Mouse (Mus musculus) erythroblast, embryonic 14.5 days (primary cell): ENCODE results near the gene Dennd1a. TPM values are rescaled to one million over a fixed set of nuclear protein-coding genes. Genes with fewer than 3 reads are reported as not detected.
"Not testable (repeated sequence)": the region's sequence is repeated elsewhere in the genome, so short reads cannot be mapped to it uniquely, and the experiment has no call there.

ENCODE experiments used
- H3K27me3 ChIP-seq: 2 replicates; pipeline ENCODE4 v1.6.1; 2012; ENCODE audit warnings: inconsistent platforms; ENCODE audit not compliant: control insufficient read depth
- H3K36me3 ChIP-seq: 2 replicates; pipeline ENCODE4 v1.6.1; 2012; ENCODE audit warnings: mild to moderate bottlenecking, inconsistent platforms; ENCODE audit not compliant: control insufficient read depth
- H3K4me1 ChIP-seq: 2 replicates; pipeline ENCODE4 v1.6.1; 2012; ENCODE audit warnings: inconsistent platforms; ENCODE audit not compliant: control insufficient read depth
- H3K4me3 ChIP-seq: replicated peaks from 2 replicates; pipeline ENCODE3; 2012; ENCODE audit warnings: moderate library complexity, mild to moderate bottlenecking, inconsistent platforms
- H3K9me3 ChIP-seq: 2 replicates; pipeline ENCODE4 v1.6.1; 2012; ENCODE audit warnings: low read length, inconsistent platforms, mixed read lengths; ENCODE audit not compliant: control insufficient read depth
- GATA1 ChIP-seq: IDR thresholded peaks from 2 replicates; pipeline ENCODE4 v1.6.1; 2012; ENCODE audit warnings: low read length, inconsistent platforms, mixed read lengths
- TAL1 ChIP-seq: IDR thresholded peaks from 3 replicates; pipeline ENCODE4 v1.6.1; 2012; ENCODE audit warnings: low read length, inconsistent platforms, mixed read lengths
- polyA plus RNA-seq: library from polyadenylated mRNA; stranded (reverse); fragments of >175 nt; gene quantifications from 2 replicates; pipeline ENCODE4 v1.2.3, GENCODE M21; 2012

Dennd1a gene
- polyA plus RNA-seq, 1 experiment, result 10.7 TPM

GRCm38 (mm10) chr2:37963362-37963761 is 323.8 kb downstream of the Dennd1a start:
- no peaks in the 10 kb centered on the region for H3K27me3 ChIP-seq
- no peak for TF ChIP-seq GATA1
- TF ChIP-seq TAL1, result no peak
- peaks cover 3% of the 10 kb centered on the region; the same call in 1 of the 2 replicates for H3K4me1 ChIP-seq
- no peak overlapping the region for H3K4me3 ChIP-seq
- peaks cover 21% of the 10 kb centered on the region for H3K36me3 ChIP-seq
- no peaks in the 10 kb centered on the region for H3K9me3 ChIP-seq

- Histone ChIP-seq H3K9me3 (no peaks in the 10 kb centered on the region), H3K36me3 (no peaks in the 10 kb centered on the region), H3K4me3 (no peak overlapping the region), H3K27me3 (no peaks in the 10 kb centered on the region), H3K4me1 (no peaks in the 10 kb centered on the region)
- TF ChIP-seq GATA1 (no peak), TAL1 (no peak)
These were observed 338.8 kb downstream of the Dennd1a start for GRCm38 (mm10) chr2:37948424-37948823.

GRCm38 (mm10) chr2:37945598-37946336 is 341.4 kb downstream of the Dennd1a start:
- Histone ChIP-seq H3K9me3 (no peaks in the 10 kb centered on the region), H3K27me3 (no peaks in the 10 kb centered on the region), H3K36me3 (no peaks in the 10 kb centered on the region), H3K4me1 (no peaks in the 10 kb centered on the region), H3K4me3 (no peak overlapping the region)
- TF ChIP-seq TAL1 (no peak), GATA1 (no peak)

- Histone ChIP-seq H3K9me3 (no peaks in the 10 kb centered on the region), H3K4me1 (no peaks in the 10 kb centered on the region), H3K36me3 (0 out of 2 replicates have a peak, but pooled peaks cover 2% of the 10 kb centered on the region), H3K27me3 (no peaks in the 10 kb centered on the region), H3K4me3 (no peak overlapping the region)
- TF ChIP-seq GATA1 (no peak), TAL1 (no peak)
These were observed 344.3 kb downstream of the Dennd1a start for GRCm38 (mm10) chr2:37942906-37943305.

- Histone ChIP-seq H3K36me3 (peaks cover 6% of the 10 kb centered on the region), H3K9me3 (no peaks in the 10 kb centered on the region), H3K4me3 (no peak overlapping the region), H3K27me3 (no peaks in the 10 kb centered on the region), H3K4me1 (no peaks in the 10 kb centered on the region)
- TF ChIP-seq GATA1 (no peak), TAL1 (no peak)
These were observed 345.4 kb downstream of the Dennd1a start for GRCm38 (mm10) chr2:37941741-37942140.

GRCm38 (mm10) chr2:37940845-37941361 is 346.3 kb downstream of the Dennd1a start:
- Histone ChIP-seq H3K4me3 (no peak overlapping the region), H3K36me3 (peaks cover 13% of the 10 kb centered on the region), H3K27me3 (no peaks in the 10 kb centered on the region), H3K4me1 (no peaks in the 10 kb centered on the region), H3K9me3 (no peaks in the 10 kb centered on the region)
- no peak for TF ChIP-seq GATA1
- no peak for TF ChIP-seq TAL1

- Histone ChIP-seq H3K4me3 (no peak overlapping the region), H3K36me3 (peaks cover 21% of the 10 kb centered on the region), H3K4me1 (no peaks in the 10 kb centered on the region), H3K27me3 (no peaks in the 10 kb centered on the region), H3K9me3 (no peaks in the 10 kb centered on the region)
- no peak for TF ChIP-seq TAL1
- TF ChIP-seq GATA1, result no peak
These were observed 347.2 kb downstream of the Dennd1a start for GRCm38 (mm10) chr2:37939997-37940396.

GRCm38 (mm10) chr2:37936922-37937321 is 350.3 kb downstream of the Dennd1a start:
- H3K4me3 ChIP-seq, H3K9me3 ChIP-seq, H3K4me1 ChIP-seq, H3K27me3 ChIP-seq: not testable (repeated sequence)
- peaks cover 26% of the 10 kb centered on the region for H3K36me3 ChIP-seq

GRCm38 (mm10) chr2:37932240-37932639 is 354.9 kb downstream of the Dennd1a start:
- no peaks in the 10 kb centered on the region for H3K9me3 ChIP-seq
- H3K4me1 ChIP-seq, result no peaks in the 10 kb centered on the region
- no peaks in the 10 kb centered on the region for H3K27me3 ChIP-seq
- peaks cover 27% of the 10 kb centered on the region for H3K36me3 ChIP-seq
- no peak for TF ChIP-seq TAL1
- TF ChIP-seq GATA1, result no peak
- no peak overlapping the region for H3K4me3 ChIP-seq
